Mouse (Mus musculus): ENCODE data around the gene Vapb. TPM values are rescaled to one million over a fixed set of nuclear protein-coding genes. Genes with fewer than 3 reads are reported as not detected.

The Vapb gene
- polyA plus RNA-seq, 1 experiment from 2014 or later = 15.9 TPM

- Histone ChIP-seq H3K4me3 (ENCODE audit: low read depth, low read length) (no peak overlapping the region), H3K36me3 (ENCODE audit: control insufficient read depth, insufficient read depth, low read length) (no peaks in the 10 kb centered on the region), H3K9me3 (replicated peaks; ENCODE audit: control insufficient read depth, low read length, poor library complexity, severe bottlenecking) (no peaks in the 10 kb centered on the region; the same call in 1 of the 2 replicates), H3K4me1 (ENCODE audit: control insufficient read depth, insufficient read depth, low read length) (peaks cover 7% of the 10 kb centered on the region), H3K9ac (ENCODE audit: low read depth, low read length) (no peak overlapping the region), H3K27ac (ENCODE audit: low read length) (no peak overlapping the region), H3K27me3 (ENCODE audit: control insufficient read depth, insufficient read depth, low read depth, low read length) (no peaks in the 10 kb centered on the region), H3K4me2 (ENCODE audit: low read length) (no peak overlapping the region)
- ATAC-seq = peak; percentile 72
- 82% methylated on average over 4 of the region's 4 CpGs for WGBS
Measured at GRCm38 (mm10) chr2:173826287-173826686, 89.0 kb downstream of the Vapb start.

GRCm38 (mm10) chr2:173827228-173827627 lies 89.9 kb downstream of the Vapb start:
- H3K36me3 ChIP-seq (ENCODE audit: control insufficient read depth, insufficient read depth, low read length) = no peaks in the 10 kb centered on the region
- no peak overlapping the region for H3K4me2 ChIP-seq (ENCODE audit: low read length)
- H3K9ac ChIP-seq (ENCODE audit: low read depth, low read length) = no peak overlapping the region
- H3K4me3 ChIP-seq (ENCODE audit: low read depth, low read length) = no peak overlapping the region
- H3K9me3 ChIP-seq (replicated peaks; ENCODE audit: control insufficient read depth, low read length, poor library complexity, severe bottlenecking) = no peaks in the 10 kb centered on the region; the same call in 1 of the 2 replicates
- WGBS = 92% methylated on average over 9 of the region's 9 CpGs
- no peak for ATAC-seq
- H3K27ac ChIP-seq (ENCODE audit: low read length) = no peak overlapping the region
- no peaks in the 10 kb centered on the region for H3K27me3 ChIP-seq (ENCODE audit: control insufficient read depth, insufficient read depth, low read depth, low read length)
- H3K4me1 ChIP-seq (ENCODE audit: control insufficient read depth, insufficient read depth, low read length) = peaks cover 7% of the 10 kb centered on the region

DNA sequence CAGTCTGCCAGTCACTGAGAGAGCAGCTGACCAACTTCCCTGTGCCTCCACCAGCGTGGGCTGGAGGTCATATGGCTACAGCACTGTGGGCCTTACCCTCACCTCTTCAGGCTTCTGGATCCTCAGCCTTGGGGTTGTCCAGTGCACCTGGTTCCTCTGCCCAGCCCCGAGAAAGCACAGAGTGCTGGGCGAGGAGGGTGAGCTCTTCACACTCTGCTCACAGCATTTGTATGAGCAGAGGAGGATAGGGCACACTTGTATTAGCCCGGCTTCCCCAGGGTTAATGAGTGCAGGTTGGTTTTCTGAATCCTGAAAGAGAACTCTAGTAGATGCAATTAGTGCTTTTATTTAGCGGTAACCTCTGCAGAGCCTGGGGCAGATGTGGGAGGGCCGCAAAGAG lies 90.8 kb downstream of the Vapb start:
- no peaks in the 10 kb centered on the region for H3K27me3 ChIP-seq (ENCODE audit: control insufficient read depth, insufficient read depth, low read depth, low read length)
- H3K9me3 ChIP-seq (replicated peaks; ENCODE audit: control insufficient read depth, low read length, poor library complexity, severe bottlenecking) = no peaks in the 10 kb centered on the region; the same call in 1 of the 2 replicates
- no peak overlapping the region for H3K27ac ChIP-seq (ENCODE audit: low read length)
- ATAC-seq = no peak
- no peak overlapping the region for H3K4me2 ChIP-seq (ENCODE audit: low read length)
- H3K36me3 ChIP-seq (ENCODE audit: control insufficient read depth, insufficient read depth, low read length) = no peaks in the 10 kb centered on the region
- no peak overlapping the region for H3K9ac ChIP-seq (ENCODE audit: low read depth, low read length)
- H3K4me1 ChIP-seq (ENCODE audit: control insufficient read depth, insufficient read depth, low read length) = peaks cover 7% of the 10 kb centered on the region
- WGBS = 74% methylated on average over 6 of the region's 6 CpGs
- no peak overlapping the region for H3K4me3 ChIP-seq (ENCODE audit: low read depth, low read length)

- Histone ChIP-seq H3K9me3 (replicated peaks; ENCODE audit: control insufficient read depth, low read length, poor library complexity, severe bottlenecking) (no peaks in the 10 kb centered on the region; the same call in 1 of the 2 replicates), H3K36me3 (ENCODE audit: control insufficient read depth, insufficient read depth, low read length) (no peaks in the 10 kb centered on the region), H3K4me3 (ENCODE audit: low read depth, low read length) (no peak overlapping the region), H3K9ac (ENCODE audit: low read depth, low read length) (0 out of 2 replicates have a peak overlapping the region, but pooled peaks have one; percentile 25), H3K27ac (ENCODE audit: low read length) (no peak overlapping the region), H3K27me3 (ENCODE audit: control insufficient read depth, insufficient read depth, low read depth, low read length) (no peaks in the 10 kb centered on the region), H3K4me2 (ENCODE audit: low read length) (no peak overlapping the region), H3K4me1 (ENCODE audit: control insufficient read depth, insufficient read depth, low read length) (no peaks in the 10 kb centered on the region)
- no peak for ATAC-seq
- 66% methylated on average over 7 of the region's 7 CpGs for WGBS
Measured at GRCm38 (mm10) chr2:173832828-173833492, 95.6 kb downstream of the Vapb start.

Small RNAs within 50 kb of the gene (microRNA-seq; reads per million reads assigned to microRNA genes)
- not detected for gene Mir6340

Other genes starting within 250 kb of the Vapb start
- gene 1700021F07Rik, start 214.9 kb upstream of the Vapb start, polyA plus RNA-seq (2015; fragmentation: Nextera tagmentation; extraction: Ambion mirVana) = not detected in 2 replicates
- not detected in 2 replicates for gene Ankrd60, start 159.1 kb upstream of the Vapb start, polyA plus RNA-seq (2015; fragmentation: Nextera tagmentation; extraction: Ambion mirVana)
- 33.5 and 34.2 TPM in 2 replicates for gene Rab22a, start 77.8 kb upstream of the Vapb start, polyA plus RNA-seq (2015; fragmentation: Nextera tagmentation; extraction: Ambion mirVana)
- not detected in 2 replicates for gene 1700010B08Rik, start 18.1 kb upstream of the Vapb start, polyA plus RNA-seq (2015; fragmentation: Nextera tagmentation; extraction: Ambion mirVana)

Measured in midbrain, embryonic 16.5 days (tissue).